Mouse (Mus musculus) embryonic fibroblast, embryonic 13.5 days (primary cell): ENCODE measurements around the gene Rbmxl2.

Experiments
- CTCF ChIP-seq: IDR thresholded peaks from 2 replicates; pipeline ENCODE4 v1.5.1; 2011; ENCODE audit warnings: mild to moderate bottlenecking, control low read depth, low read length, moderate library complexity, borderline replicate concordance; ENCODE audit not compliant: insufficient read depth
- POLR2A ChIP-seq: IDR thresholded peaks from 2 replicates; pipeline ENCODE4 v1.6.1; 2011; ENCODE audit warnings: low read depth, mild to moderate bottlenecking, control low read depth, low read length, moderate library complexity

DNA sequence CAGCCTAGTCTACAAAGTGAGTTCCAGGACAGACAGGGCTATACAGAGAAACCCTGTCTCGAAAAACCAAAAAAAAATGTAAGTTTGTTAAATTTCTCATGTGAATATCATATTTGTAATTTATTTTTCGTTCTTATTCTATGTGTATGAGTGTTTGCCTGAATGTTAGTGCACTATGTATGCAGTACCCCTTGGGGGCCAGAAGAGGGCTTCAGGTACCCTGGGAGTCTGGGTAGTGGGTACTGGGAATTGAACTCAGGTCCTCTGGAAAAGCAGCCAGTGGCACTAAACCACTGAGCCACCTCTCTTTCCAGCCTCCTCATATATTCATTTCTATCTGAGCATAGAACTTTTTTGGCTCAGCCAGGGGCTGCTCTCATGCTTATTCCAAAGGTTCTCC, 7.6 kb downstream of the Rbmxl2 start:
- TF ChIP-seq CTCF: no peak
- TF ChIP-seq POLR2A: no peak
